Mouse (Mus musculus) 3T3-L1 (cell line): ENCODE data around the gene 1110008P14Rik.

Experiments used
- DNase-seq: peaks from one replicate; pipeline ENCODE4 v3.0.0-alpha.2; 2015; ENCODE audit warnings: low read depth, low spot score

1110008P14Rik gene

DNA sequence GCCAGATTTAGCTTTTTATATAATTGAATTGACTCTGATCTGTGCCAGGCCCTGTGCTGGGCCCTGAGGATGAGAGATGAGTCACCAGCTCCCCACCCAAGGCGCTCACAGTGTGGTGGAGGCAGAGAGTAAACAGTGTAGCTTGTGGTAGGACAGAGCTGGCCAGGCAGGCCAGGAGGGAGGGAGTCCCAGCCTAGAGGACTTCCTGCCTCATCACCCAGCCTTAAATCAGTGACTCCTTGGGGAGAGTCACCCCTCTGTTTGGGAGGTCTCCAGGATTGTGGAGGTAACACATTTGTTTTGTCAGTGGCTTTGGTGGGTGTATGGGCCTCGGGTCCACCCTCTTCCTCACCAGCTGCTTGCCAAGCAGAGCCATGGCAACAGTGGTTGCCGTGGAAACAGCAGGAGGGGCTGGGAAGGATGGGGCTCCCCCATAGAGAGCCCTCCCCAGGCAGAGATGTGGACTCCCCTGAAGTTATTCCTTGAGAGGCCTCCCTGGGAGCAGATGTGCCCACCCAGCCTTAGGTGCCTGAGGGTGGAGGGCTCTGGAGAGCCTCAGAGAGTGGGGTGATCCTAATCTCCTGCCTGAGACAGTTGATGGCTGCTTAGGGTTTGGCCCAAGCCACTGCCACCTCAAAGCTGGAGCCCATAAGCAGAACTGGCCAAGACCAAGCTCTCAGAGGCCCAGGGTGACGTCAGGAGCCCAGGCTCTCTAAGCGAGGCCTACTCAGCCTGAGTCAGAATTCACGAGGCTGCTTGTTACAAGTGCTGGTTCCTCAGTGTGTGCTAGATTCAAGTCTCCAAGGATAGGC lies 39.0 kb downstream of the 1110008P14Rik start:
- peak; percentile 99 for DNase-seq

DNA sequence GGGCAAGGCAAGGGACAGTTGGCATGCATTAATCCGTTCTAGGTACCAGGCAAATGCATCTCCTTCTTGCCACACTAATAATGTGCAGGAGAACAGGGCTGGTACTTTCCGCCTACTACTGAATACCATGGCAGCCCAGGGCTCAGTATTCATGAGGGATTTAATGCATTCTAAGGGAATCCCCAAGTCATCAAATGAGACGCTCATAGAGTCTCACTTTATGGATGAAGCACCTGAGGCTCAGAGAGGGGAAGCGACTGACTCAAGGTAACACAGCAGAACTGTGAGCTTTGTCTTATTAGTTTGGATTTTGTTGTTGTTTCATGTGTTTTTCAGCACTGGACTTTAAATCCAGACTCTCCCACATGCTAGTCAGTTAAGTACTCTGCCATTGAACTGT lies 39.7 kb downstream of the 1110008P14Rik start:
- peak; percentile 54 for DNase-seq

DNA sequence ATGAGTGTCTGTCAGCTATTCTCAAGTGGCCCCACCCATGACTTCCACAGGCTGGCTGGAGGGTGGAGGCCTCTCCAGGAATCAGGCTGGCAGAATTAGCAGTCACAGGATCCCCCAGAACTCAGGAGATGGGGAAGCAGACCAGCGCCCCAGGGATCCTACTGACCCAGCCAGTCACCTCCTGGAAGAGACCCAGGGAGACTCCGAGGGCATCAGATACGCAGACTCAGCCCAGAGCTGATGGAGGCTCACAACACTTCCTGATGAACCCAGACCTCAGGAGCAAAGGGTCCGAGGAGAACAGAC lies 40.2 kb downstream of the 1110008P14Rik start:
- DNase-seq: no peak

- DNase-seq: no peak
Measured at GRCm38 (mm10) chr2:32340836-32341633, 40.7 kb downstream of the 1110008P14Rik start.

- no peak for DNase-seq
Measured at GRCm38 (mm10) chr2:32339912-32340642, 41.7 kb downstream of the 1110008P14Rik start.

GRCm38 (mm10) chr2:32335888-32336287 lies 45.9 kb downstream of the 1110008P14Rik start:
- DNase-seq: no peak

- no peak for DNase-seq
Measured at GRCm38 (mm10) chr2:32332159-32332558, 49.6 kb downstream of the 1110008P14Rik start.

DNA sequence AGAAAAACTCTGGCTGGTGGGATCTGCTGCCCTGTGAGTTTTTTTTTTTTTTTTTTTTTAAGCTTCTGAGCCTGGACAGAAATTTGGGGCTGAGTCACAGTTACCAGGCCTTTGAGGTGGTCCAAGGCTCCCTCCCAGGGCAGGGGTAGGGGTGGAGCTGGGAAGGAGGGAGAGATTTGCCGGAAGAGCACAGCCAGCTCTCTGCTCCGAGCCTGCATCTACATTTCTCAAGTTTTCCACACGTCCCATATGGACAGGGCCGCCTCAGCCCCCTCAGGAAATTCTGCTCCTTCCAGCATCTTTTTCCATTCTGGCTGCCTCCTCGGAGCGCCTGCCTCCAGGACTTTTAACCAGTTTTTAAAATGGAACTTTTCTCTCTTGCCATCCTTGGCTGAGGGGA lies 52.2 kb downstream of the 1110008P14Rik start:
- peak; percentile 81 for DNase-seq

GRCm38 (mm10) chr2:32328911-32329460 lies 52.8 kb downstream of the 1110008P14Rik start:
- DNase-seq: no peak

DNA sequence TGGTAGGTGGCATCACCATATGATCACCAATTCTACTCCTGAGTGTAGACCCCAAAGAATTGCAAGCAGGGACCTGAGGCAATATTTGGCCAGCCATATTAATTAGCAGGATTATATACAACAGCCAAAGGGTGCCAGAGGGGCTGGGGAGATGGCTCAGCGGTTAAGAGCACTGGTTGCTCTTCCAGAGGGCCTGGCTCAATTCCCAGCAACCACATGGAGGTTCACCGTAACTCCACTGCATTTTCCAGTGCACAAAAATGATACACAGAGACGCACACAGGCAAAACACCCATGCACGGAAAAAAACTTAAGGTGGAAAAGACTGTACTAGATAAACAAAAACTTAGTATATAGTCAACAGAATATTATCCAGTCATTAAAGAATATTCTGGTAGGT lies 54.5 kb downstream of the 1110008P14Rik start:
- no peak for DNase-seq
